Mouse (Mus musculus): Measurements from ENCODE around the gene Klhl21.

DNA sequence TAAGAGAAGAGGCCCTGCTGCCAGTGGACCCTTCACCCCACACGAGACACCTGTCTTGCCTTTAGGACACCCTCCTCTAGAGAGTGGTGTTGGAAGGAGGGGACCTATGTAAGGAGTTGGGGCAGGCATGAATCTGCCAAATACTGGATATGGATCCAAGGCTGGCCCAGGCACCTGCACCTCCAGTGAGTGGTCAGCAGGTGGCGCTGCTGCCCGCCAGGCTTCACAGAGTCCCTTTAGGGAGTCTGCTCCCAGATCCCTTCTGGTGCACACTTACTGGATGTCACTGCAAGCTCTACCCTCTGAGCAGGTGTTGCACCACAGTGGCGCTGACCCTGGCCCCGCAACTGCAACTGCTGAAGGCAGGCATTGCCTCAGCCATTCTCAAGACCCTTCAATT, 27.2 kb upstream of the Klhl21 start:
- TF ChIP-seq CTCF (IDR thresholded peaks at IDR 0.05; ENCODE audit: extremely low read depth, insufficient read depth, insufficient read length, insufficient replicate concordance) (peak; percentile 99), POLR2A (IDR thresholded peaks at IDR 0.05; ENCODE audit: low read depth, low read length) (no peak)
